Mouse (Mus musculus) cortical plate, adult 2 months (tissue): ENCODE measurements at regions not wholly inside any gene's neighbourhood (a gene's known extent, or its start where the extent isn't known, plus 50 kb on each side); places are given as distances from the start of the nearest gene placed in this dataset.

Experiments
- H3K27ac ChIP-seq: fragments of 200-500 bp; 2 replicates; pipeline ENCODE4 v1.5.1; 2012; ENCODE audit warnings: low read length, control low read depth, inconsistent platforms; ENCODE audit not compliant: insufficient read depth
- H3K4me1 ChIP-seq: fragments of 200-500 bp; 2 replicates; pipeline ENCODE4 v1.6.1; 2011; ENCODE audit warnings: low read length; ENCODE audit not compliant: control insufficient read depth, insufficient read depth
- H3K4me3 ChIP-seq: fragments of 200-500 bp; 2 replicates; pipeline ENCODE4 v1.5.1; 2011; ENCODE audit warnings: mild to moderate bottlenecking, low read length, control low read depth; ENCODE audit not compliant: insufficient read depth
- CTCF ChIP-seq: fragments of 200-500 bp; IDR thresholded peaks from 2 replicates; pipeline ENCODE4 v1.5.1; 2011; ENCODE audit warnings: mild to moderate bottlenecking, control low read depth, low read length; ENCODE audit not compliant: insufficient read depth; ENCODE audit errors: extremely low read depth
- POLR2A ChIP-seq: fragments of 200-500 bp; IDR thresholded peaks from 2 replicates; pipeline ENCODE4 v1.6.1; 2011; ENCODE audit warnings: mild to moderate bottlenecking, low read length, control low read depth; ENCODE audit not compliant: insufficient read depth; ENCODE audit errors: extremely low read depth

- no peak overlapping the region for H3K4me3 ChIP-seq
- no peak for TF ChIP-seq POLR2A
- no peak overlapping the region for H3K27ac ChIP-seq
- no peaks in the 10 kb centered on the region for H3K4me1 ChIP-seq
These were observed 534.7 kb downstream of the Zfp619 start for GRCm38 (mm10) chr7:40052255-40052654.

GRCm38 (mm10) chr7:40058836-40059235, 541.3 kb downstream of the Zfp619 start:
- TF ChIP-seq CTCF, result no peak
- no peak for TF ChIP-seq POLR2A
- no peaks in the 10 kb centered on the region for H3K4me1 ChIP-seq
- no peak overlapping the region for H3K27ac ChIP-seq
- H3K4me3 ChIP-seq, result no peak overlapping the region

- Histone ChIP-seq H3K4me1 (no peaks in the 10 kb centered on the region), H3K27ac (no peak overlapping the region), H3K4me3 (no peak overlapping the region)
- TF ChIP-seq CTCF (no peak), POLR2A (no peak)
These were observed 547.1 kb downstream of the Zfp619 start for GRCm38 (mm10) chr7:40064631-40065030.

GRCm38 (mm10) chr7:40065526-40065925, 548.0 kb downstream of the Zfp619 start:
- no peak overlapping the region for H3K27ac ChIP-seq
- TF ChIP-seq CTCF (no peak), POLR2A (no peak)

GRCm38 (mm10) chr7:40067378-40067777, 549.8 kb downstream of the Zfp619 start:
- TF ChIP-seq POLR2A (no peak), CTCF (no peak)
- Histone ChIP-seq H3K4me1 (no peaks in the 10 kb centered on the region), H3K4me3 (no peak overlapping the region), H3K27ac (no peak overlapping the region)

More at GRCm38 (mm10) chr7:40065526-40065925, 548.0 kb downstream of the Zfp619 start:
- H3K4me3 ChIP-seq, result no peak overlapping the region
- H3K4me1 ChIP-seq, result no peaks in the 10 kb centered on the region

GRCm38 (mm10) chr7:40071313-40071712, 553.7 kb downstream of the Zfp619 start:
- H3K4me3 ChIP-seq, result no peak overlapping the region
- TF ChIP-seq POLR2A (no peak), CTCF (no peak)
- no peaks in the 10 kb centered on the region for H3K4me1 ChIP-seq
- no peak overlapping the region for H3K27ac ChIP-seq

- no peaks in the 10 kb centered on the region for H3K4me1 ChIP-seq
These were observed 554.9 kb downstream of the Zfp619 start for GRCm38 (mm10) chr7:40072478-40072877.

GRCm38 (mm10) chr7:40086236-40086635, 568.7 kb downstream of the Zfp619 start:
- H3K4me1 ChIP-seq, result no peaks in the 10 kb centered on the region
- TF ChIP-seq POLR2A, result no peak
- peak; percentile 30; the same call in 1 of the 2 replicates for TF ChIP-seq CTCF
- H3K4me3 ChIP-seq, result no peak overlapping the region
- no peak overlapping the region for H3K27ac ChIP-seq

More at GRCm38 (mm10) chr7:40072478-40072877, 554.9 kb downstream of the Zfp619 start:
- TF ChIP-seq CTCF (peak; percentile 65), POLR2A (no peak)
- Histone ChIP-seq H3K4me3 (no peak overlapping the region), H3K27ac (no peak overlapping the region)

- Histone ChIP-seq H3K4me3 (no peak overlapping the region), H3K27ac (no peak overlapping the region), H3K4me1 (no peaks in the 10 kb centered on the region)
- no peak for TF ChIP-seq CTCF
- TF ChIP-seq POLR2A, result no peak
These were observed 579.5 kb downstream of the Zfp619 start for GRCm38 (mm10) chr7:40097094-40097493.

GRCm38 (mm10) chr7:40103057-40103945, 585.7 kb downstream of the Zfp619 start:
- Histone ChIP-seq H3K4me3 (no peak overlapping the region), H3K27ac (no peak overlapping the region), H3K4me1 (no peaks in the 10 kb centered on the region)
- TF ChIP-seq POLR2A (no peak), CTCF (no peak)

- Histone ChIP-seq H3K4me3 (no peak overlapping the region), H3K4me1 (no peaks in the 10 kb centered on the region), H3K27ac (no peak overlapping the region)
- TF ChIP-seq CTCF (no peak), POLR2A (no peak)
These were observed 625.3 kb downstream of the Zfp619 start for GRCm38 (mm10) chr7:40142906-40143305.
